Mouse (Mus musculus): ENCODE results near the gene Wars. TPM values are rescaled to one million over a fixed set of nuclear protein-coding genes. Genes with fewer than 3 reads are reported as not detected.
A peak's percentile ranks its signal among the peaks of the same experiment; 100 is the strongest.

Wars gene
- polyA plus RNA-seq, 1 experiment from 2014 or later = 78.8 TPM

DNA sequence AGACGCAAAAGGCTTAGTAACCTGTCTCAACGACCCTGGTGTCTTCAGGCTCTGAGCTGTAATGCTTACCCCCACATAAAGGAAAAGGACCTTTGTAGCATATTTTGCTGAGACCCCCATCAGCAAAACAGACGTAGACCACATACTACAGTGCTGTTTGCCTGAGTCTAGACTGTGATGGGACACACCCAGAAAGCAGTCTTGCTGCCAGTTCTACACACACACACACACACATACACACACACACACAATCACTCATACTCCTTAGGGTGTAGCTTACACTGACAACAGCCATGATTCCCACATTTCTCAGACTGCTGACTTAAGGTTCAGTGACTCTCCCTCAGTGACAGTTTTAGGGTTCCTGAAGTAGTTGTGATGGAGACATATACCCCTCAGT, 12.8 kb downstream of the Wars start:
- WGBS = 87% methylated on average over 3 of the region's 3 CpGs
- Histone ChIP-seq H3K27ac (no peak overlapping the region), H3K4me1 (no peaks in the 10 kb centered on the region), H3K9ac (no peak overlapping the region), H3K36me3 (peaks cover 93% of the 10 kb centered on the region), H3K4me3 (no peak overlapping the region), H3K4me2 (replicated peaks) (no peak overlapping the region), H3K27me3 (no peaks in the 10 kb centered on the region), H3K9me3 (no peaks in the 10 kb centered on the region)
- no peak for ATAC-seq (ENCODE audit: low FRiP score, low read depth)

DNA sequence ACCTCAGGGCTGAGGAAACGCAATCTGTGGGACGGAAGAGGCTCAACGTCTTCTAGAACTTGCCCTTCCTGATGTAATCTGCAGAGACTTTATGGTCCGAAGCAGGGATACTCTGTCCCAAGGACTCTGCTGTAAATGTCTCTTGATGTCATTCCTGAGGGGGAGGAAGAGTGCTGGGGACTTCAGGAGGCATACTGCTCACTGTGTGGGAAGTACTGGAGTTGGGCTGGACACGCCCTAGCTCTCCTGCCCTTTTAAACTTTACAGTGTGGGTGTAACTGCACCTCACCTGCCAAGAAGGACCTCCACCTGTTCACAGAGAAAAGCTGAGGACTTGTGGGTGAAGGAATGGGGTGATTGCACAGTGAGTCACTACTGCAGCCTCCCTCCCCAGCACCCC, 13.4 kb downstream of the Wars start:
- Histone ChIP-seq H3K27me3 (no peaks in the 10 kb centered on the region), H3K36me3 (peaks cover 93% of the 10 kb centered on the region), H3K9me3 (no peaks in the 10 kb centered on the region), H3K9ac (no peak overlapping the region), H3K4me2 (replicated peaks) (no peak overlapping the region), H3K27ac (no peak overlapping the region), H3K4me3 (no peak overlapping the region), H3K4me1 (no peaks in the 10 kb centered on the region)
- no peak for ATAC-seq (ENCODE audit: low FRiP score, low read depth)
- WGBS = 86% methylated on average over 5 of the region's 5 CpGs

DNA sequence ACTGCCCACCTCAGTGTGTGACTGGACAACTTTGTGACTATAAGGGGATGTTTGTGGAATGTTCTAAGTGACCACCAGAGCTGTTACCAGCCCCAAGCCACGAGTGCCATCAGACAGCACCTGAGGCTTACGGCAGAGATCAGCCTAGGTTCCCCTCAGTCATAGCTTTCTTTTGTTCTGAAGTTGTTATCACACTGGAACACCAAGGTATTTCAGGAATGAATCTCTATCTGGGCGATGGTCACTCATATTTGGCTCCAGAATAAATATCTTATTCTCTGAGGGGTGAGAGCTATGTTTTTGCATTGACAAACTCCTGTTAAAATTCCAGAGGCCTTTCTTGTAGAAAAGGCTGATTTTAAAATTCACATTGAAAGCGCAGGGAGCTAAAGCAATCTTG, 14.8 kb downstream of the Wars start:
- Histone ChIP-seq H3K4me2 (replicated peaks) (no peak overlapping the region), H3K27ac (no peak overlapping the region), H3K9ac (no peak overlapping the region), H3K4me1 (no peaks in the 10 kb centered on the region), H3K9me3 (no peaks in the 10 kb centered on the region), H3K4me3 (no peak overlapping the region), H3K27me3 (no peaks in the 10 kb centered on the region), H3K36me3 (peaks cover 94% of the 10 kb centered on the region)
- WGBS = 88% methylated on average over 4 of the region's 4 CpGs
- ATAC-seq (ENCODE audit: low FRiP score, low read depth) = no peak

DNA sequence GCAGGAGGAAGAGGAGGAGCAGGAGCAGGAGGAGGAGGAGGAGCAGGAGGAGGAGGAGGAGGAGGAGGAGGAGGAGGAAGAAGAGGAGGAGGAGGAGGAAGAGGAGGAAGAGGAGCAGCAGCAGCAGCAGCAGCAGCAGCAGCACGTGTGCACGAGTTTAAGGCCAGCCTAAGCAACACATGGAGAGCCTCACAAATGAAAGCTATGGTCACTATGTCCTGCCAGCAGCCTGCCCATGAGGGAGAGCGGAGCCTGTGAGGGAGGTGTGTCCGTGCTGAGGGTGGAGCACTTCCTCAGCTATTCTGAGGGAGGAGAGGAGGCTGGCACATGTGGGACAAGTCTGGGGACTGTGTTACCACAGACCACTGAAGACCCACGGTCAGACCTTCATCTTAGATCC, 20.9 kb downstream of the Wars start:
- no peak for ATAC-seq (ENCODE audit: low FRiP score, low read depth)
- Histone ChIP-seq H3K4me3 (no peak overlapping the region), H3K9me3 (no peaks in the 10 kb centered on the region; the same call in 1 of the 2 replicates), H3K27me3 (no peaks in the 10 kb centered on the region), H3K4me1 (no peaks in the 10 kb centered on the region), H3K36me3 (peaks cover 91% of the 10 kb centered on the region), H3K4me2 (replicated peaks) (no peak overlapping the region), H3K9ac (no peak overlapping the region), H3K27ac (no peak overlapping the region)
- 78% methylated on average over 5 of the region's 5 CpGs for WGBS

DNA sequence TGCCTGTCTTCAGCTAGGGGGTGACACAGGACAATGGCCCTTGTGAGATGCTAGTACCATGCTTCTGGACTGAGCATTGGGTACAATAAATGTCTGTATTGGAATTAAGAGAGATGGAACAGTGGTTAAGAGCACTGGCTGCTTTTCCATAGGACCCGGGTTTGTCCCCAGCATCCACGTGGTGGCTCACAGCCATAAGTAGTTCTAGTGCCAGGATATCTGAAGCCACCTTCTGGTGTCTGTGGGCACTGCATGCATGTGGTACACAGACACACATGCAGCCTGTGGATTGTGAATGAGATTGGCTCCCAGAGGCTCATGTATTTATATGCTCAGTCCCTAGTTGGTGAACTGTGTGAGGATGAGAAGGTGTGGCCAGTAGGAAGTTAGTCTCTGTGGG, 24.4 kb downstream of the Wars start:
- ATAC-seq (ENCODE audit: low FRiP score, low read depth) = no peak
- H3K4me3 ChIP-seq = no peak overlapping the region
- peaks cover 94% of the 10 kb centered on the region for H3K36me3 ChIP-seq

DNA sequence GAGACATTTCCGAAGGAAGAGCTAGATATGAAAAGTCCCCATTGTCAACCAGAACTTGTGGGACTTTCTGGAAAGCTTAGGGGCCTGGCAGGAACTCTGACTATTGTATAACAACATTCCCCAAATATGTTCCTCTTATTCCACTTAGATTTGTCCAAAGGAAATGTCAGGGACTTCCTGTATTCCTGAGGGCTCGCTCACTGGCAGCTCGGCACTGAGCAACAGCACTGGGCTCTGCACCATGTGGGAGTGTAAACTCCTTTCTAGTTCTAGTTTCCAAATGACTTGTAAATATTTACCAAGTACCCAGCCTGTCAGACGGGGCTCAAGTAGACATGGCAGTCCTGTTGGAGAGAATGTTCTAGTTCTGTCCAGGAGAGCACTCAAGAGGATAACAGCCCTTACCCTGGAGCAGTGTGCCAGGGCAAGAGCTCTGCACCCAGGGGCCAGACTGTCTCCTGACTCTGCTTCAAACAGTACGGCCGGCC, 28.9 kb downstream of the Wars start:
- WGBS = 86% methylated on average over 6 of the region's 6 CpGs
- no peaks in the 10 kb centered on the region for H3K4me1 ChIP-seq
- ATAC-seq (ENCODE audit: low FRiP score, low read depth) = no peak
- H3K4me2 ChIP-seq (replicated peaks) = no peak overlapping the region
- no peaks in the 10 kb centered on the region for H3K27me3 ChIP-seq
- no peak overlapping the region for H3K27ac ChIP-seq
- no peaks in the 10 kb centered on the region; the same call in 1 of the 2 replicates for H3K9me3 ChIP-seq
- peaks cover 99% of the 10 kb centered on the region for H3K36me3 ChIP-seq
- H3K4me3 ChIP-seq = no peak overlapping the region
- no peak overlapping the region for H3K9ac ChIP-seq

More for the DNA sequence above, 24.4 kb downstream of the Wars start:
- Histone ChIP-seq H3K9ac (no peak overlapping the region), H3K27me3 (no peaks in the 10 kb centered on the region), H3K4me1 (no peaks in the 10 kb centered on the region), H3K4me2 (replicated peaks) (no peak overlapping the region), H3K27ac (no peak overlapping the region), H3K9me3 (no peaks in the 10 kb centered on the region; the same call in 1 of the 2 replicates)
- 74% methylated on average over 2 of the region's 2 CpGs for WGBS

DNA sequence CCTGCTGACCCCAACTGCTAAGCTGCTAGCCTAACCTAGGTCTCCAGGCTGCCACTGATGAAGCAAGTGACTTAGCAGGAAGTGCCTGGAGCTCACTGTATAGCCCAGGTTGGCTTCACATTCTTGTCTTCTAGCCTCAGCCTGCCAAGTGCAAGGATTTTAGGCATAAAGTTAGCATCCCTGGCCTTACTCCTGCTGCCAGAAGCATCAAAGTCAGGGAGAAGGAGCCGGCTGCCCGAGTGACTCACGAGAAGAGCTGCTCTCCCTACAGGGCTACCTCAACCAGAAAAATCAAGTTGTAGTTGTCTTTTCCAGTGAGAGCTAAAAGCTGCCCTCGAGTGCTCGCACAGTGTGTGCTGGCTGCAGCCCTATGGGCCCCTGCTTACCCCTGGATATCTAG, 35.5 kb downstream of the Wars start:
- no peak for ATAC-seq (ENCODE audit: low FRiP score, low read depth)
- Histone ChIP-seq H3K36me3 (peaks cover 64% of the 10 kb centered on the region), H3K27me3 (no peaks in the 10 kb centered on the region), H3K9me3 (no peaks in the 10 kb centered on the region), H3K4me2 (replicated peaks) (no peak overlapping the region), H3K4me3 (no peak overlapping the region), H3K27ac (no peak overlapping the region), H3K4me1 (no peaks in the 10 kb centered on the region), H3K9ac (no peak overlapping the region)
- 77% methylated on average over 5 of the region's 5 CpGs for WGBS

DNA sequence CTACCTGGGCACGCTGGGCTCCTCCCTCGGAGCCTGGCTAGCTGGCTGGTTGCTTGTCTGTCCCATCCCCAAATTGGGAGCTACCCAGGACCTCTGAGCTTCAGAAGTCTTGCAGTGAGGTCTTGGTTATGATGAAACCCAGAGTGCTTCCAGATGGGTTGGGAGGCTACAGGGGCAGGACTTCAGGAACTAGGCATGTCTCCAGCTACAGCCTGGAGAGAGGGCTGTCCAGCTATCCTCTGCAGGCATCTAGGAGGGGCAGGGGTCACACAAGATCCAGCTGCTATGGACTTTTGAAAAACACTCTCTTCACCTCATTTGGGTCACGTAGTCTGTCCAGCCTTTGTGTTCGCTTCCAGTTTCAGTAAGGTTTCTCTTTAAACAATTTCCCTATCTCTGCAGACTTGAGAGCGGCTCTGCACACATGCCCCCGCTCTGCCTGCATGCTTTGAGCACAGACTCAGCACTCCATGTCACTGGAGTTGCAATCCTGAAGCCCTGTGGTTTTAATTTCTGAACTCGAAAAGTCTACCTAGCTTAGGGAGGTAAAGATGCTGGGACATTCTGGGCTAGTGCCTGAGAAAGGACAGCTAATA, 36.3 kb downstream of the Wars start:
- H3K27ac ChIP-seq = no peak overlapping the region
- H3K9me3 ChIP-seq = no peaks in the 10 kb centered on the region
- 80% methylated on average over 7 of the region's 7 CpGs for WGBS
- H3K9ac ChIP-seq = 0 out of 2 replicates have a peak overlapping the region, but pooled peaks have one; percentile 14
- H3K4me2 ChIP-seq (replicated peaks) = no peak overlapping the region
- H3K4me1 ChIP-seq = no peaks in the 10 kb centered on the region
- no peak overlapping the region for H3K4me3 ChIP-seq
- ATAC-seq (ENCODE audit: low FRiP score, low read depth) = no peak
- peaks cover 56% of the 10 kb centered on the region for H3K36me3 ChIP-seq
- H3K27me3 ChIP-seq = no peaks in the 10 kb centered on the region

DNA sequence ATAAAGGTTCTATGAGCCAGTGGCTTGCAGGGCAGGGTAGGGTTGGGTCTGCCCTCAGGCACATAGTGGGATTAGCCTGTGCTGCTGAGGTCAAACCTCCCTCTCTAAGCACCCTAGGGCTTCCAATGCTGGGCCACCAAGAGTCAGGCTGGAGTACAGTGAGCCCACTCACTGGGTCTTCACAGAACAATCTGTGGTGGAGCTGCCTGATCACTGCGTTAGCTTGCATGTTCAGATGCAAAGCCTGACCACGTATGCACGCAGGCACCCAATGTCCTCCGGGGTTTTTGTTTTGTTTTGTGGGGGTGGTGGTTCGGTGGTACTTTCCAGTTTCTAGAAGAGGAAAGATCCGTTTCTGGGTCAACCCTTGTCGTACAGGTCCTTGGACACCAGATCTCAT, 36.9 kb downstream of the Wars start:
- 93% methylated on average over 7 of the region's 7 CpGs for WGBS
- ATAC-seq (ENCODE audit: low FRiP score, low read depth) = no peak
- peaks cover 51% of the 10 kb centered on the region for H3K36me3 ChIP-seq
- H3K9ac ChIP-seq = no peak overlapping the region
- H3K27me3 ChIP-seq = no peaks in the 10 kb centered on the region
- H3K4me2 ChIP-seq (replicated peaks) = no peak overlapping the region
- H3K9me3 ChIP-seq = no peaks in the 10 kb centered on the region
- H3K27ac ChIP-seq = no peak overlapping the region
- H3K4me3 ChIP-seq = no peak overlapping the region
- no peaks in the 10 kb centered on the region for H3K4me1 ChIP-seq

DNA sequence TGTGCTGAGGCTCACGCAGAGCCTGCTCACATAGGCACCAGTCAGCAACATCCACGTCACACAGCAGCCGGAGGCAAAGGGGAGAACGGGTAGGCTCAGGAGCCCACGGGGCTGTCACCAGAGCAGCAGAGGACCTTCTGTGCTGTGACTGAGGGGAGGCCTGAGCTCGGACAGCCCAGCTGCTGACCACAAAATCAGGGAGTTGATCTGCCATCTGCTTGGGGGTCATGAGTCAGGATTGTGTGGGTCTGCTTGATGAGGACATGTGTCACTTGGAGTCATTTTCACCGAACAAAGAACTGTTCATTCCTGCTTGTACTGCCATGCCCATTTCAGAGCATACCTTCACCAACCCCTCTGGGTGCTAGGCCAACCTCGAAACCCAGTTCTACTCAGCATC, 37.8 kb downstream of the Wars start:
- WGBS = 83% methylated on average over 8 of the region's 8 CpGs
- no peak overlapping the region for H3K4me2 ChIP-seq (replicated peaks)
- ATAC-seq (ENCODE audit: low FRiP score, low read depth) = no peak
- H3K9me3 ChIP-seq = no peaks in the 10 kb centered on the region
- H3K4me3 ChIP-seq = no peak overlapping the region
- peaks cover 42% of the 10 kb centered on the region for H3K36me3 ChIP-seq
- H3K27ac ChIP-seq = no peak overlapping the region
- H3K9ac ChIP-seq = no peak overlapping the region
- H3K27me3 ChIP-seq = no peaks in the 10 kb centered on the region
- H3K4me1 ChIP-seq = no peaks in the 10 kb centered on the region

DNA sequence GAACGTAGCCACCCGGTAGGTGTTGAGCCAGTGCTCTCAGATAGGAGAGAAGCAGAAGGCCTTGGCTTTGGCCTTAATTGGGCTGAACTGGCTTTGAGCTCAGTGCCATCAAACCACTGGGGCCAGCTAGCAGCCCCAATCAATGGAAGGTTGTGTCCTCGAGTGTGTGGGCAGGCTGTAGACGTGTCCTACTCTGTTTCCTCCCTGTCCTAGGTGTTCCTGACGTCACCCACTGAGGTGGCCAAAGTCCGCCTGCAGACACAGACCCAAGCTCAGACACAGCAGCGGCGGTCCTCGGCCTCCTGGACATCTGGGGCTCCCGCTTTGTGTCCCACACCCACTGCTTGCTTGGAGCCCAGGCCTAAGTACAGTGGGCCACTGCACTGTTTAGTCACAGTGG, 38.9 kb downstream of the Wars start:
- WGBS = 88% methylated on average over 10 of the region's 10 CpGs
- no peak for ATAC-seq (ENCODE audit: low FRiP score, low read depth)
- Histone ChIP-seq H3K27me3 (no peaks in the 10 kb centered on the region), H3K27ac (no peak overlapping the region), H3K4me3 (no peak overlapping the region), H3K9ac (no peak overlapping the region), H3K9me3 (no peaks in the 10 kb centered on the region), H3K4me1 (no peaks in the 10 kb centered on the region), H3K4me2 (replicated peaks) (no peak overlapping the region), H3K36me3 (peaks cover 31% of the 10 kb centered on the region)

DNA sequence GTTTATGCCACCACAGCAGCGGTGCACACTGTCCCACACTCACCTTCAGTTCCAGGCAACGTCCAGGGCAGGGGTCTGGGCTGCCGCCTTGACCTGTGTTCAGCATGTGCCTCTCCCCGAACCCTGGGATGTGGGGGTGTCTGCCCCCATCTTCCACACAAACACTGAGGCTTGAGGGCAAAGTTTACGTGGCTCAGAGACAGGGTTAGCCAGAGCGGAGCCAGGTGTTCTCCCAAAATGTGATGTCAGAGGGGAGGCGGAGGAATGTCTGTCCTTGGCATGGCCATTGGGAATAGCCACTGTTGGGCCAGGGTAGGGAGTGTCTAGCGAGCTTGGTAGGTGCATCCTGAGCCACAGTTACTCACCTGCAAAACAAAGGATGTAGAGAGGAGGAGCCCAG, 41.2 kb downstream of the Wars start:
- no peak overlapping the region for H3K27ac ChIP-seq
- H3K4me2 ChIP-seq (replicated peaks) = no peak overlapping the region
- no peak overlapping the region for H3K9ac ChIP-seq
- 88% methylated on average over 8 of the region's 8 CpGs for WGBS
- H3K4me3 ChIP-seq = no peak overlapping the region
- H3K4me1 ChIP-seq = no peaks in the 10 kb centered on the region
- H3K27me3 ChIP-seq = no peaks in the 10 kb centered on the region
- H3K9me3 ChIP-seq = no peaks in the 10 kb centered on the region
- peaks cover 30% of the 10 kb centered on the region; the same call in 1 of the 2 replicates for H3K36me3 ChIP-seq
- ATAC-seq (ENCODE audit: low FRiP score, low read depth) = no peak

DNA sequence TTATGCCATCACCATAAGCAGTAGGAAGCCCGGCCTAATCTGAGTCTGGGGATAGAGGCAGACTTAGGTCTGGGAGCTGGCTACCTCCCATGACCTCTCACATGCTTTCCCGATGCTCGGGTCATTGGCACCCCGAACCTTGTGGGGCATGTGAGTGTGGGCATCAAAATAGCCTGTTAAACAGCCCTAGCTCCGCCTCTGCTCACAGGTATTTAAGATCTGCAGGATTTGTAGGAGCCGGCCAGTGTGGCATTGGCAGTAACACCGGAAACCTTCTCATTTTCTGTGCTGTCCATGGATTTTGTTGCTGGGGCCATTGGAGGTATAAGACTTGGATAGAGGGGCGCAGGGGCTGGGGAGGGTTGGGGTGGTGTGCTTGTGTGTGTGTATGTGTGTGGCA, 43.1 kb downstream of the Wars start:
- Histone ChIP-seq H3K4me2 (replicated peaks) (no peak overlapping the region), H3K9ac (no peak overlapping the region), H3K36me3 (peaks cover 34% of the 10 kb centered on the region), H3K4me1 (no peaks in the 10 kb centered on the region), H3K27ac (no peak overlapping the region), H3K4me3 (no peak overlapping the region), H3K9me3 (no peaks in the 10 kb centered on the region), H3K27me3 (no peaks in the 10 kb centered on the region)
- WGBS = 83% methylated on average over 8 of the region's 8 CpGs
- no peak for ATAC-seq (ENCODE audit: low FRiP score, low read depth)

Data from limb, embryonic 13.5 days (tissue).